Mouse (Mus musculus) CH12.LX (cell line): ENCODE results near the gene Ins2. TPM values are rescaled to one million over a fixed set of nuclear protein-coding genes. Genes with fewer than 3 reads are reported as not detected.
A peak's percentile ranks its signal among the peaks of the same experiment; 100 is the strongest.

Experiments
- DNase-seq: peaks from one replicate; pipeline ENCODE4 v3.0.0-alpha.2; 2013; ENCODE audit errors: extremely low read depth
- H3K27ac ChIP-seq: 2 replicates; pipeline ENCODE4 v1.5.1; 2012; ENCODE audit warnings: low read depth, mild to moderate bottlenecking, control low read depth, moderate library complexity; ENCODE audit not compliant: insufficient read depth
- H3K27me3 ChIP-seq: replicated peaks from 2 replicates; pipeline ENCODE3; 2012; ENCODE audit warnings: inconsistent platforms
- H3K36me3 ChIP-seq, 2 experiments: replicated peaks in 1 of 2; 2 replicates each; pipeline versions ENCODE3 to v1.6.1; 2012; ENCODE audit warnings: inconsistent platforms in 1 of 2, low read length in 1 of 2, mild to moderate bottlenecking in 1 of 2, mixed read lengths in 1 of 2, moderate library complexity in 1 of 2; ENCODE audit not compliant: control insufficient read depth in 1 of 2, insufficient read depth in 1 of 2
- H3K4me1 ChIP-seq, 2 experiments: 2 replicates each; pipeline ENCODE4 v1.6.1; 2012; ENCODE audit warnings: inconsistent platforms in 1 of 2, moderate library complexity in 1 of 2; ENCODE audit not compliant: insufficient read depth in 2 of 2, control insufficient read depth in 1 of 2
- H3K4me2 ChIP-seq: 2 replicates; pipeline ENCODE4 v1.6.1; 2012; ENCODE audit warnings: low read depth, mild to moderate bottlenecking, control low read depth; ENCODE audit not compliant: poor library complexity, insufficient read depth, severe bottlenecking
- H3K4me3 ChIP-seq, 3 experiments: fragments of 150-350 bp in 1 of 3; sonication (generic) in 1 of 3; replicated peaks in 1 of 3; 2 replicates each; pipeline versions ENCODE3 to v1.5.1; 2011 to 2012; ENCODE audit warnings: low read depth in 2 of 3, low read length in 2 of 3, mild to moderate bottlenecking in 2 of 3, moderate library complexity in 2 of 3, control low read depth in 1 of 3, improper control_type of control experiment in 1 of 3, inconsistent platforms in 1 of 3, mixed read lengths in 1 of 3; ENCODE audit not compliant: poor library complexity in 1 of 3
- H3K79me2 ChIP-seq: replicated peaks from 2 replicates; pipeline ENCODE4 v1.6.1; 2012; ENCODE audit warnings: mild to moderate bottlenecking, moderate library complexity; ENCODE audit not compliant: control insufficient read depth, poor library complexity, insufficient read depth, severe bottlenecking; ENCODE audit errors: extremely low read depth
- H3K9ac ChIP-seq: 2 replicates; pipeline ENCODE4 v1.6.1; 2012; ENCODE audit warnings: low read depth, mild to moderate bottlenecking, control low read depth, moderate library complexity; ENCODE audit not compliant: insufficient read depth
- H3K9me3 ChIP-seq: replicated peaks from 2 replicates; pipeline ENCODE3; 2012; ENCODE audit warnings: low read length, inconsistent platforms, mixed read lengths
- BHLHE40 ChIP-seq: IDR thresholded peaks from 2 replicates; pipeline ENCODE4 v1.6.1; 2011; ENCODE audit warnings: mild to moderate bottlenecking, low read depth, low read length, improper control_type of control experiment
- CHD1 ChIP-seq: IDR thresholded peaks from 2 replicates; pipeline ENCODE4 v1.6.1; 2012; ENCODE audit warnings: low read depth, low read length, improper control_type of control experiment, inconsistent platforms
- CHD2 ChIP-seq: IDR thresholded peaks from 2 replicates; pipeline ENCODE4 v1.6.1; 2011; ENCODE audit warnings: low read length, improper control_type of control experiment
- CTCF ChIP-seq, 2 experiments: IDR thresholded peaks in 1 of 2; conservative IDR thresholded peaks in 1 of 2; 2 replicates each; pipeline ENCODE4 v1.5.1; 2011 to 2012; ENCODE audit warnings: low read depth in 2 of 2, low read length in 2 of 2, improper control_type of control experiment in 1 of 2, inconsistent platforms in 1 of 2, mild to moderate bottlenecking in 1 of 2, moderate library complexity in 1 of 2
- ELF1 ChIP-seq: IDR thresholded peaks from 2 replicates; pipeline ENCODE4 v1.6.1; 2014; ENCODE audit warnings: low read depth, mild to moderate bottlenecking, inconsistent platforms, low read length, improper control_type of control experiment
- ETS1 ChIP-seq: conservative IDR thresholded peaks from 2 replicates; pipeline ENCODE4 v1.6.1; 2012; ENCODE audit warnings: low read depth, mild to moderate bottlenecking, inconsistent platforms, low read length, improper control_type of control experiment, moderate library complexity
- IRF4 ChIP-seq: IDR thresholded peaks from 2 replicates; pipeline ENCODE4 v1.6.1; 2014; ENCODE audit warnings: low read depth, mild to moderate bottlenecking, inconsistent platforms, low read length, improper control_type of control experiment
- MEF2A ChIP-seq: IDR thresholded peaks from 2 replicates; pipeline ENCODE4 v1.6.1; 2014; ENCODE audit warnings: low read depth, mild to moderate bottlenecking, inconsistent platforms, low read length, improper control_type of control experiment, borderline replicate concordance
- POLR2A ChIP-seq: IDR thresholded peaks from 2 replicates; pipeline ENCODE4 v1.6.1; 2011; ENCODE audit warnings: low read depth, mild to moderate bottlenecking, improper control_type of control experiment, low read length
- RAD21 ChIP-seq: IDR thresholded peaks from 2 replicates; pipeline ENCODE4 v1.6.1; 2011; ENCODE audit warnings: low read depth, mild to moderate bottlenecking, low read length, improper control_type of control experiment, moderate library complexity
- RCOR1 ChIP-seq: conservative IDR thresholded peaks from 2 replicates; pipeline ENCODE4 v1.6.1; 2012; ENCODE audit warnings: low read depth, mild to moderate bottlenecking, inconsistent platforms, low read length, improper control_type of control experiment
- SMC3 ChIP-seq: IDR thresholded peaks from 2 replicates; pipeline ENCODE4 v1.6.1; 2011; ENCODE audit warnings: low read depth, low read length, improper control_type of control experiment
- USF1 ChIP-seq: IDR thresholded peaks from 2 replicates; pipeline ENCODE4 v1.6.1; 2014; ENCODE audit warnings: low read depth, mild to moderate bottlenecking, inconsistent platforms, low read length, improper control_type of control experiment
- ZC3H11A ChIP-seq: IDR thresholded peaks from 2 replicates; pipeline ENCODE4 v1.6.1; 2012; ENCODE audit warnings: low read depth, mild to moderate bottlenecking, inconsistent platforms, low read length, improper control_type of control experiment
- ZKSCAN1 ChIP-seq: IDR thresholded peaks from 2 replicates; pipeline ENCODE4 v1.6.1; 2012; ENCODE audit warnings: low read depth, inconsistent platforms, low read length, improper control_type of control experiment, borderline replicate concordance
- dilution Hi-C: fragments of 300-500 bp; cut with MboI; formaldehyde crosslinking; loops from 2 replicates; pipeline ENCODE4 v1.14.3; 2020; ENCODE audit warnings: low sequenced_read_pairs; ENCODE audit not compliant: extremely low pct_unique_long_range_greater_than_20kb, extremely low pct_ligation_motif_present
- in situ Hi-C: fragments of 300-500 bp; cut with MboI; formaldehyde crosslinking; loops from 3 replicates; pipeline ENCODE4 v1.14.3; 2019; ENCODE audit warnings: low sequenced_read_pairs, low pct_ligation_motif_present, low pct_unique_long_range_greater_than_20kb, mixed read lengths
- polyA plus RNA-seq: library from polyadenylated mRNA; unstranded; fragments of >175 nt; gene quantifications from 2 replicates; pipeline ENCODE4 v1.2.1, GENCODE M21; 2012; ENCODE audit warnings: low read depth; ENCODE audit not compliant: insufficient read length
- total RNA-seq, 2 experiments: library from RNA; depleted of rRNA; stranded (reverse); fragments of 300-350 nt in 1 of 2; fragments of >200 nt in 1 of 2; gene quantifications; 2 replicates each; pipeline ENCODE4 v1.2.3; 2012 to 2014

The Ins2 gene
- total and polyA plus RNA-seq, 3 experiments: not detected

DNA sequence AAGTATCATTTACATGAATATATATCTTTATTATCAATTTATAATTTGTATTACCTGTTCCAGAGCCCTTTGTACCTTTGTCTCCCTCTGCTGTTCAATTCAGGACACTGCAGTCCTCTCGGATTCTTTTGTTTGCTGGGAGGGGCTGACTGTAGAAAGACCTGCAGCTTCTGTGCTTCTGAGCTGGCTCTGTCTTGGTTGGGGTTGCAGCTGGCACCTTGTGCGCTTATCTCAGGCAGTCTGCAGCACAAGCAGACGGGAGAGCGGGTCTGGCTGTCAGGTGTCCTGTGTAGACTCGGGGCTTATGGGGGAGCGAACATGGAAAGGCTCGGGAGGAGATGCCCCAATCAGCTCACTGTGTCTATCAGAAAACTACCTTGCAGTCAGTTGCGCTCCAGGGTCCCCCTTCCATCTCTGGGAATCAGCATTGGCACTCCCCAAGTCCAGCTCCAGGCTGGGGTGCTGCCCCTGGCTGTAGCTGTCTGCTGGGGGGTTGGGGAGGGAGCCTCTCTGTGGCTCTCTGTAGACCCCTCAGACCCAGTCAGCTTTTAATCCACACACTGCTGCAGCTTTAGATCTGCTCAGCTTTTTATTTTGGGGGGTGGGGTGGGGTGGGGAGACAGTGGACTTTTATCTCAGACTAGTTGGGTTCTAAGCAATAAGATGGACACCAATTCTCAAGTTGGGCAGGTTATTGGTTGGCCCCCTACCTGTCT lies 28.2 kb downstream of the Ins2 start:
- H3K4me1 ChIP-seq: no peaks in the 10 kb centered on the region
- in situ Hi-C loops (no loop called here), dilution Hi-C loops (no loop called here)
- no peaks in the 10 kb centered on the region for H3K9me3 ChIP-seq
- no peak overlapping the region for H3K4me2 ChIP-seq
- no peaks in the 10 kb centered on the region for H3K79me2 ChIP-seq
- H3K27me3 ChIP-seq: peaks cover 59% of the 10 kb centered on the region
- H3K27ac ChIP-seq: no peak overlapping the region
- no peak overlapping the region for H3K4me3 ChIP-seq
- no peak overlapping the region for H3K9ac ChIP-seq
- no peaks in the 10 kb centered on the region for H3K36me3 ChIP-seq
- DNase-seq: peak; percentile 39
- TF ChIP-seq BHLHE40: no peak
- no peak for TF ChIP-seq ETS1
- TF ChIP-seq CHD2: no peak
- TF ChIP-seq SMC3: peak; percentile 52
- TF ChIP-seq POLR2A: no peak
- peak; percentile 71 to 81 for TF ChIP-seq CTCF (conservative IDR thresholded peaks at IDR 0.05 in 1 of 2, IDR thresholded peaks at IDR 0.05 in 1 of 2; ENCODE audit: low read depth in 2 of 2, low read length in 2 of 2)
- peak; percentile 30 for TF ChIP-seq RAD21
- TF ChIP-seq CHD1: no peak
- TF ChIP-seq, all 38 proteins: peak for 3

GRCm38 (mm10) chr7:142706873-142707272 lies 36.3 kb downstream of the Ins2 start:
- no peak for DNase-seq
- Histone ChIP-seq H3K27me3 (peaks cover 68% of the 10 kb centered on the region), H3K4me1 (no peaks in the 10 kb centered on the region), H3K9ac (no peak overlapping the region), H3K79me2 (no peaks in the 10 kb centered on the region), H3K4me3 (no peak overlapping the region), H3K9me3 (no peaks in the 10 kb centered on the region), H3K27ac (no peak overlapping the region), H3K4me2 (no peak overlapping the region), H3K36me3 (no peaks in the 10 kb centered on the region)
- in situ Hi-C loops (no loop called here), dilution Hi-C loops (no loop called here)
- TF ChIP-seq ETS1 (no peak), USF1 (no peak), MEF2A (no peak), IRF4 (no peak), ELF1 (no peak), ZC3H11A (no peak), ZKSCAN1 (no peak), CHD1 (no peak), SMC3 (no peak), RCOR1 (no peak), BHLHE40 (no peak)
